Mouse (Mus musculus): ENCODE results near the gene Cntrob.

The Cntrob gene

GRCm38 (mm10) chr11:69323667-69324111 lies at the start of gene Cntrob, which contains the start of gene Trappc1:
Gene Cntrob (minus strand): TSS chr11:69323775.
Gene Trappc1 (plus strand): TSS chr11:69323980.
- Histone ChIP-seq H3K36me3 (ENCODE audit: control insufficient read depth, insufficient read depth, low read length, poor library complexity, severe bottlenecking) (no peaks in the 10 kb centered on the region), H3K27me3 (ENCODE audit: control insufficient read depth, insufficient read depth, low read length, poor library complexity, severe bottlenecking) (no peaks in the 10 kb centered on the region; the same call in 1 of the 2 replicates)
- DNase-seq (ENCODE audit: low read depth, low spot score) = peak; percentile 100

GRCm38 (mm10) chr11:69372780-69373170 lies 49.2 kb upstream of the Cntrob start:
- DNase-seq (ENCODE audit: low read depth, low spot score) = peak; percentile 60
- Histone ChIP-seq H3K27me3 (ENCODE audit: control insufficient read depth, insufficient read depth, low read length, poor library complexity, severe bottlenecking) (no peaks in the 10 kb centered on the region), H3K36me3 (ENCODE audit: control insufficient read depth, insufficient read depth, low read length, poor library complexity, severe bottlenecking) (0 out of 2 replicates have a peak, but pooled peaks cover 2% of the 10 kb centered on the region)

- no peak for DNase-seq (ENCODE audit: low read depth, low spot score)
- Histone ChIP-seq H3K27me3 (ENCODE audit: control insufficient read depth, insufficient read depth, low read length, poor library complexity, severe bottlenecking) (no peaks in the 10 kb centered on the region), H3K36me3 (ENCODE audit: control insufficient read depth, insufficient read depth, low read length, poor library complexity, severe bottlenecking) (0 out of 2 replicates have a peak, but pooled peaks cover 2% of the 10 kb centered on the region)
These were observed 48.6 kb upstream of the Cntrob start for GRCm38 (mm10) chr11:69372056-69372779.

DNA sequence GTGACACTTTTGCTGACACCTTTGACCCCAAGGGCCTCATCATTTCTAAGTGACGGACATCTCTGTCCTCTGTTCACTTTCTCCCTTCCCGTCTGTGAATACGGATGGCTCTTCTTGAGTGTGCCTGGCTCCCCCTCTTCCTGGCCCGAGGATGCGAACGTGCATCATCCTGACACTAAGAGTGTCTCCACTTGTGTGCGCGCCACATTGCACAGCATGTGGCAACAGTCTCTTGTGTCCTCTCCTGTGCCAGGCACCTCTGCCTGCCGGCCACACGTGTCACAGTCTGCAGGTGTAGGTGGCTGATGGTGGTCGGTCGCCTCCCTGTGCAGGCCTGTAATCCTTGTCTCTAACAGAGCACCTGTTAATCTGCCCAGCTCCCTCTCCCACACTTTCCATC lies 48.0 kb upstream of the Cntrob start:
- H3K36me3 ChIP-seq (ENCODE audit: control insufficient read depth, insufficient read depth, low read length, poor library complexity, severe bottlenecking) = 0 out of 2 replicates have a peak, but pooled peaks cover 2% of the 10 kb centered on the region
- no peak for DNase-seq (ENCODE audit: low read depth, low spot score)
- H3K27me3 ChIP-seq (ENCODE audit: control insufficient read depth, insufficient read depth, low read length, poor library complexity, severe bottlenecking) = no peaks in the 10 kb centered on the region

- Histone ChIP-seq H3K27me3 (ENCODE audit: control insufficient read depth, insufficient read depth, low read length, poor library complexity, severe bottlenecking) (no peaks in the 10 kb centered on the region), H3K36me3 (ENCODE audit: control insufficient read depth, insufficient read depth, low read length, poor library complexity, severe bottlenecking) (0 out of 2 replicates have a peak, but pooled peaks cover 2% of the 10 kb centered on the region)
- DNase-seq (ENCODE audit: low read depth, low spot score) = no peak
These were observed 47.2 kb upstream of the Cntrob start for GRCm38 (mm10) chr11:69370817-69371215.

- no peaks in the 10 kb centered on the region for H3K27me3 ChIP-seq (ENCODE audit: control insufficient read depth, insufficient read depth, low read length, poor library complexity, severe bottlenecking)
- no peak for DNase-seq (ENCODE audit: low read depth, low spot score)
- 0 out of 2 replicates have a peak, but pooled peaks cover 2% of the 10 kb centered on the region for H3K36me3 ChIP-seq (ENCODE audit: control insufficient read depth, insufficient read depth, low read length, poor library complexity, severe bottlenecking)
These were observed 46.6 kb upstream of the Cntrob start for GRCm38 (mm10) chr11:69369990-69370816.

GRCm38 (mm10) chr11:69369215-69369989 lies 45.8 kb upstream of the Cntrob start, which contains the start of gene Chd3:
Gene Chd3 (minus strand): TSS chr11:69369406.
- 0 out of 2 replicates have a peak, but pooled peaks cover 2% of the 10 kb centered on the region for H3K36me3 ChIP-seq (ENCODE audit: control insufficient read depth, insufficient read depth, low read length, poor library complexity, severe bottlenecking)
- H3K27me3 ChIP-seq (ENCODE audit: control insufficient read depth, insufficient read depth, low read length, poor library complexity, severe bottlenecking) = no peaks in the 10 kb centered on the region

GRCm38 (mm10) chr11:69368356-69369214 lies 45.0 kb upstream of the Cntrob start:
- Histone ChIP-seq H3K36me3 (ENCODE audit: control insufficient read depth, insufficient read depth, low read length, poor library complexity, severe bottlenecking) (peaks cover 3% of the 10 kb centered on the region; the same call in 1 of the 2 replicates), H3K27me3 (ENCODE audit: control insufficient read depth, insufficient read depth, low read length, poor library complexity, severe bottlenecking) (no peaks in the 10 kb centered on the region)
- DNase-seq (ENCODE audit: low read depth, low spot score) = peak; percentile 55

More at GRCm38 (mm10) chr11:69369215-69369989, 45.8 kb upstream of the Cntrob start, which contains the start of gene Chd3:
- peak; percentile 29 for DNase-seq (ENCODE audit: low read depth, low spot score)

DNA sequence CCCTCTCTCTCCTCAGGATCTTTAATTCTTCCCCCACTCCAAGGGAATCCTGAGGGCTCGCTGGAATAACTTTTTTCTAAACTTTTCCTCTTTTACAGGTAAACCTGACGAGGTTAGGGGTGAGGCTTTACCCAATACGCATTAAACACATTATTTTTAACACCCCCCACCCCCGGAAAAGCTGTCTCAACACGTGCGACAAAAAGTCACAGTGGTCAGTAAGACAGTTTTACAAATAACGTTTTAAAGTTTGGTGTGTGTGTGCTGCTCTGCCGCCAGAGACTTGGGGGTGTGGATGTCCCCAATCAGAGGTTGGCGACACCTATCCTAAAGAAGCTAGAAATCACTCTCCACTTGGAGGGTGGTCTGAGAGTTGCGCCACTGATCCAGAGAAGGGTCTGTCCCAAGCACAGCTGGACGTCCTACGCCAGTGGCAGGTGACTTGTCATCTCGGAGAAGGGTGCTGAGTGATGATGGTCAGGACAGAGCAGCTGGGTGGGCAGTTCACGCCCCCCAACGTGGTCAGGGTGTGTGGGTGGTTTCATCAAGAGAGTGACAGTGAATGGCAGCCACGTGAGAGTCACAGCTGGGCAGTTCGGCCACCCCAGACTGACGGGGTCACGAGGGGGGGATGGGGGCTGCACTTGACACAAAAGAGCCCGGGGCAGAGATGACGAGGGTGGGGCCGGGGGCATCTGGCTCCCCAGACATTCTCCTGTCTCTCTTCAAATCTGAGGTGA lies 44.2 kb upstream of the Cntrob start:
- no peaks in the 10 kb centered on the region for H3K27me3 ChIP-seq (ENCODE audit: control insufficient read depth, insufficient read depth, low read length, poor library complexity, severe bottlenecking)
- DNase-seq (ENCODE audit: low read depth, low spot score) = peak; percentile 77
- H3K36me3 ChIP-seq (ENCODE audit: control insufficient read depth, insufficient read depth, low read length, poor library complexity, severe bottlenecking) = peaks cover 2% of the 10 kb centered on the region; the same call in 1 of the 2 replicates

- H3K36me3 ChIP-seq (ENCODE audit: control insufficient read depth, insufficient read depth, low read length, poor library complexity, severe bottlenecking) = peaks cover 5% of the 10 kb centered on the region; the same call in 1 of the 2 replicates
- H3K27me3 ChIP-seq (ENCODE audit: control insufficient read depth, insufficient read depth, low read length, poor library complexity, severe bottlenecking) = no peaks in the 10 kb centered on the region
- DNase-seq (ENCODE audit: low read depth, low spot score) = peak; percentile 41
These were observed 43.5 kb upstream of the Cntrob start for GRCm38 (mm10) chr11:69366855-69367615.

- Histone ChIP-seq H3K27me3 (ENCODE audit: control insufficient read depth, insufficient read depth, low read length, poor library complexity, severe bottlenecking) (no peaks in the 10 kb centered on the region), H3K36me3 (ENCODE audit: control insufficient read depth, insufficient read depth, low read length, poor library complexity, severe bottlenecking) (peaks cover 9% of the 10 kb centered on the region)
- peak; percentile 92 for DNase-seq (ENCODE audit: low read depth, low spot score)
These were observed 42.7 kb upstream of the Cntrob start for GRCm38 (mm10) chr11:69366157-69366854.

DNA sequence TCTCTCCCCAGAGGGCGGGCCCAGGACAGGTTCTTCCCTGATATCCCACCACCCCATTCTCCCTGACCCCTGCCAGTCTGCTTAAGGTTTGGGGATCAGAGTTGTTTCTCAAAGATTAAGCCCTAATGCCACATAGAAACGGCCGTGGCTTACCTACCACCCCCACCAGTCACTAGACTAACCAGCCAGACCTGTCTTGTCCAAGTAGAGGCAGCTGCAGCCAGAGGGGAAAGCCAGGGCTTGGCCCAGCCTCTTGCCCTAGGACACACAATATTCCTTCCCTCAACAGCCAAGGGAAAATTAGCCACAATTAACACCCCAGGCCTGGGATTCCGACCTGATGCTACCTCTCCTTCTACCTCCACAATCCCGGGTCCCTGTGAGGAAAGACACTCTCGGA lies 42.1 kb upstream of the Cntrob start:
- no peak for DNase-seq (ENCODE audit: low read depth, low spot score)
- no peaks in the 10 kb centered on the region for H3K27me3 ChIP-seq (ENCODE audit: control insufficient read depth, insufficient read depth, low read length, poor library complexity, severe bottlenecking)
- H3K36me3 ChIP-seq (ENCODE audit: control insufficient read depth, insufficient read depth, low read length, poor library complexity, severe bottlenecking) = peaks cover 9% of the 10 kb centered on the region
